Mouse (Mus musculus) small intestine, adult 2 months (tissue): Measurements from ENCODE around the gene Chd6. TPM values are rescaled to one million over a fixed set of nuclear protein-coding genes. Genes with fewer than 3 reads are reported as not detected.

Source experiments
- H3K27ac ChIP-seq: fragments of 200-500 bp; 2 replicates; pipeline ENCODE4 v1.5.1; 2012; ENCODE audit warnings: low read depth, low read length, control low read depth, inconsistent platforms; ENCODE audit not compliant: insufficient read depth
- H3K27me3 ChIP-seq: fragments of 200-500 bp; 2 replicates; pipeline ENCODE4 v1.6.1; 2012; ENCODE audit warnings: mild to moderate bottlenecking, moderate library complexity, low read length, inconsistent platforms; ENCODE audit not compliant: control insufficient read depth, insufficient read depth
- H3K36me3 ChIP-seq: fragments of 200-500 bp; 2 replicates; pipeline ENCODE4 v1.6.1; 2012; ENCODE audit warnings: mild to moderate bottlenecking, low read length, control low read depth, inconsistent platforms; ENCODE audit not compliant: control insufficient read depth, insufficient read depth
- H3K4me1 ChIP-seq: fragments of 200-500 bp; 2 replicates; pipeline ENCODE4 v1.6.1; 2012; ENCODE audit warnings: low read length, inconsistent platforms, mixed read lengths; ENCODE audit not compliant: control insufficient read depth, insufficient read depth, insufficient read length
- H3K4me3 ChIP-seq: fragments of 200-500 bp; 2 replicates; pipeline ENCODE4 v1.5.1; 2012; ENCODE audit warnings: low read depth, mild to moderate bottlenecking, control low read depth, inconsistent platforms, low read length, moderate library complexity
- CTCF ChIP-seq: fragments of 200-500 bp; IDR thresholded peaks from 2 replicates; pipeline ENCODE4 v1.5.1; 2012; ENCODE audit warnings: low read depth, mild to moderate bottlenecking, control low read depth, inconsistent platforms, low read length, moderate library complexity, mixed read lengths; ENCODE audit not compliant: insufficient replicate concordance, insufficient read length; ENCODE audit errors: extremely low read depth
- POLR2A ChIP-seq: fragments of 200-500 bp; IDR thresholded peaks from 2 replicates; pipeline ENCODE4 v1.6.1; 2012; ENCODE audit warnings: low read depth, mild to moderate bottlenecking, control low read depth, inconsistent platforms, low read length, moderate library complexity
- WGBS: fragments of 180-500 bp; shearing (Covaris S2); methylation state at CpG from one replicate; pipeline ENCODE4 v1.1.7; 2018; 5-methylcytosine and 5-hydroxymethylcytosine counted together
- polyA plus RNA-seq: library from polyadenylated mRNA; depleted of rRNA; stranded (reverse); fragments of >200 nt; gene quantifications from 2 replicates; pipeline ENCODE4 v1.2.3, GENCODE M21; 2012

Chd6 gene
- polyA plus RNA-seq, 1 experiment, result 3.1 TPM

GRCm38 (mm10) chr2:161017913-161018312, 91.0 kb downstream of the Chd6 start:
- H3K27me3 ChIP-seq, result no peaks in the 10 kb centered on the region
- 43% methylated on average over 4 of the region's 4 CpGs for WGBS
- H3K4me1 ChIP-seq, result no peaks in the 10 kb centered on the region
- H3K4me3 ChIP-seq, result no peak overlapping the region
- H3K36me3 ChIP-seq, result peaks cover 42% of the 10 kb centered on the region
- H3K27ac ChIP-seq, result no peak overlapping the region
- TF ChIP-seq POLR2A (no peak), CTCF (no peak)

GRCm38 (mm10) chr2:161012577-161013251, 96.2 kb downstream of the Chd6 start:
- Histone ChIP-seq H3K27me3 (no peaks in the 10 kb centered on the region), H3K27ac (no peak overlapping the region), H3K4me3 (no peak overlapping the region), H3K36me3 (peaks cover 63% of the 10 kb centered on the region), H3K4me1 (no peaks in the 10 kb centered on the region)
- TF ChIP-seq CTCF, result no peak
- no peak for TF ChIP-seq POLR2A
- 91% methylated on average over 16 of the region's 16 CpGs for WGBS

GRCm38 (mm10) chr2:161004338-161004737, 104.5 kb downstream of the Chd6 start:
- TF ChIP-seq CTCF, result no peak
- no peak for TF ChIP-seq POLR2A
- 65% methylated on average over 3 of the region's 3 CpGs for WGBS
- no peak overlapping the region for H3K4me3 ChIP-seq
- H3K27ac ChIP-seq, result no peak overlapping the region
- H3K36me3 ChIP-seq, result peaks cover 21% of the 10 kb centered on the region
- H3K4me1 ChIP-seq, result no peaks in the 10 kb centered on the region
- no peaks in the 10 kb centered on the region for H3K27me3 ChIP-seq

- Histone ChIP-seq H3K27me3 (no peaks in the 10 kb centered on the region), H3K27ac (no peak overlapping the region), H3K36me3 (peaks cover 5% of the 10 kb centered on the region; the same call in 1 of the 2 replicates), H3K4me3 (no peak overlapping the region), H3K4me1 (no peaks in the 10 kb centered on the region)
- no peak for TF ChIP-seq CTCF
- TF ChIP-seq POLR2A, result no peak
- WGBS, result 95% methylated on average over 6 of the region's 6 CpGs
These were observed 111.7 kb downstream of the Chd6 start for GRCm38 (mm10) chr2:160996987-160997763.

- TF ChIP-seq CTCF, result no peak
- TF ChIP-seq POLR2A, result no peak
- 96% methylated on average over 1 of the region's 1 CpGs for WGBS
- H3K4me3 ChIP-seq, result no peak overlapping the region
- no peak overlapping the region for H3K27ac ChIP-seq
- H3K27me3 ChIP-seq, result no peaks in the 10 kb centered on the region
- peaks cover 13% of the 10 kb centered on the region for H3K36me3 ChIP-seq
- no peaks in the 10 kb centered on the region; the same call in 1 of the 2 replicates for H3K4me1 ChIP-seq
These were observed 114.7 kb downstream of the Chd6 start for GRCm38 (mm10) chr2:160994181-160994580.

- TF ChIP-seq POLR2A, result no peak
- no peak for TF ChIP-seq CTCF
- Histone ChIP-seq H3K36me3 (peaks cover 22% of the 10 kb centered on the region), H3K4me3 (no peak overlapping the region), H3K27me3 (no peaks in the 10 kb centered on the region), H3K27ac (no peak overlapping the region), H3K4me1 (no peaks in the 10 kb centered on the region; the same call in 1 of the 2 replicates)
- 92% methylated on average over 3 of the region's 3 CpGs for WGBS
These were observed 116.4 kb downstream of the Chd6 start for GRCm38 (mm10) chr2:160992465-160992864.
